Mouse (Mus musculus): Measurements from ENCODE around the gene Snap47. TPM values are rescaled to one million over a fixed set of nuclear protein-coding genes. Genes with fewer than 3 reads are reported as not detected.

Gene Snap47
- total RNA-seq, 2 experiments from 2014 or later: 18.6 to 30.4 TPM

DNA sequence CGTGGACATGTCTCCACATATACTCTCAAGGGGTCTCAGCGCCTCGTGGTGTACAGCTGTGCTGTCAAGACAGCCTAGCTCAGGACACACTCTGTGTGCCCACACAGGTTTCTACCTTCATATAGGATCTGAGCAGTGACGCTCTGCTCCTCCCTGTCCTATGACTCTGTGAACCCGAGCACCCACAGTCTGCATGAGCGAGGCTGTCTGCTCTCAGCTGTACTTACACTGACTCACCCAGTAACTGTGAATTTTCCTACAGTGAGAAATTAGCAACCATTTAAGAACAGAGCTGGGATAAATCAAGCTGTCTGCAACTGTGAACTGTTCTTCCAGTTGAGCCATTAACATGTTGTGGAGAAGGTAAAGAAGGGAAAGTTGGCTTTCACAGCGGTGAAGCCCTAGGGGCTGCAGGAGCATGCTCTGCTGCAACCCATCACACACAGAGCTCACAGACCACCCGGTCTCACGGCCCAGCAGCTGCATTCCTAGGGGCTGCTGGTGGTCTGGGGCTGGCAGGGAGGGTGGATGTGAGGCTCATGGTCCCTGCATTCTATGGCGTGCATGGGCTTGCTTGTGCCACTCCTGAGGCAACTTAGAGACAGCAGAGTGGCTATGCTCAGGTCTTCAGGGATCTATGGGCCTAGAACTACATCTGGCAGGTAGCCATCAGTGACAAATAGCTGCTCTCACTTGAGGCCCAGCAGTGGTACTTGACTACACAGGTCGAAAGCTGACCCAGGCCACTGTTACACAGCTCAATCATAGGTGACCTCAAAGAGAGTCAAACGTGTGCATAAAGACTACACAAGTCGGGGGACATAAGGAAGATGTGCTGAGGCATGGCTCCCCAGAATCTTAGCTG is 37.8 kb downstream of the Snap47 start:
- Histone ChIP-seq H3K27ac (no peak overlapping the region), H3K4me3 (no peak overlapping the region)
- no peak for TF ChIP-seq CTCF (IDR thresholded peaks at IDR 0.05)
- intact Hi-C loops (cut with DNase I): no loop called here
- DNase-seq: no peak

GRCm38 (mm10) chr11:59412058-59412457 is 38.9 kb downstream of the Snap47 start:
- intact Hi-C loops (cut with DNase I): no loop called here
- DNase-seq: no peak
- H3K4me3 ChIP-seq: no peak overlapping the region
- H3K27ac ChIP-seq: no peak overlapping the region
- no peak for TF ChIP-seq CTCF (IDR thresholded peaks at IDR 0.05)

GRCm38 (mm10) chr11:59410851-59411250 is 40.1 kb downstream of the Snap47 start:
- intact Hi-C loops (cut with DNase I): no loop called here
- no peak for TF ChIP-seq CTCF (IDR thresholded peaks at IDR 0.05)
- Histone ChIP-seq H3K4me3 (no peak overlapping the region), H3K27ac (no peak overlapping the region)
- DNase-seq: no peak

DNA sequence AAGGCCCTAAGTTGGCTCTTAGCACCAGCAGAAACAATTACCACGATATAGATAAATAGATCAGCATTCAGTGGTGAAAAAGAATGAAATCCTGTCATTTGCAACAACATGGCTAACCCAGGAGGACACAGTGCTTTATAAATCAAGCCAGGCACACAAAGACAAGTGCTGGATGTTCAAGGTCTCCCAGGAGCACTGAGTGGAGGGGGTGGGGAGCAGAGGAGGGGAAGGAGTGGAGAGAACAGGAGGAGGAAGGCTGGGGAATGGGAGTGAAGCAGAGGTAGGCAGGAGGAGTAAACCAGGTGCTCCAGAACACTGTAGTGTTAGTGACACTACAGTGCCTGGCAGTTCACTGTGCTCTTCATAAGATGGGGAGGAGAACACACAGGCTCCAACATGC is 45.2 kb downstream of the Snap47 start:
- no peak for TF ChIP-seq CTCF (IDR thresholded peaks at IDR 0.05)
- no peak overlapping the region for H3K4me3 ChIP-seq
- DNase-seq: no peak
- intact Hi-C loops (cut with DNase I): no loop called here
- H3K27ac ChIP-seq: no peak overlapping the region

GRCm38 (mm10) chr11:59400876-59401275 is 50.1 kb downstream of the Snap47 start:
- intact Hi-C loops (cut with DNase I): no loop called here
- DNase-seq: peak; percentile 4
- TF ChIP-seq CTCF (IDR thresholded peaks at IDR 0.05): no peak

DNA sequence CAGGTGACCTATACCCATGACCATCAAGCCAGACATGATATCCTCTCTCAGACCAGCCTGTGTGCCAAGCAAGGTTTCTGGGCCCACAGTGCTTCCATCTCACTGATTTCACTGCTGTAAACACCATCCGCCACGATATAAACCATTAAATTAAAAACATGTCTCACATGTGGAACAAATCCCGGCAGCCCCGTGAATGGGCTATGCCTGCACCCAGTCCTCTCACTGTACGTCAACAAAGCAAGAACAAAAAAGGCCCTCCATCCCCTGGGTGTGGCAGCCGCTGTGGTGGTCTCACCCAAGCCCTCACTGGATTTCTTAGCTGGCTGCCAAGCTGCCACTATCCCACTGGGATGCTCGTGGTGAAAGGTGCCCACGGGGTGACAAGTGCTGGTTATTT is 51.2 kb downstream of the Snap47 start:
- intact Hi-C loops (cut with DNase I): no loop called here
- no peak for TF ChIP-seq CTCF (IDR thresholded peaks at IDR 0.05)
- Histone ChIP-seq H3K27ac (no peak overlapping the region), H3K4me3 (no peak overlapping the region)
- peak; percentile 11 for DNase-seq

More at GRCm38 (mm10) chr11:59400876-59401275, 50.1 kb downstream of the Snap47 start:
- no peak overlapping the region for H3K27ac ChIP-seq
- H3K4me3 ChIP-seq: no peak overlapping the region

DNA sequence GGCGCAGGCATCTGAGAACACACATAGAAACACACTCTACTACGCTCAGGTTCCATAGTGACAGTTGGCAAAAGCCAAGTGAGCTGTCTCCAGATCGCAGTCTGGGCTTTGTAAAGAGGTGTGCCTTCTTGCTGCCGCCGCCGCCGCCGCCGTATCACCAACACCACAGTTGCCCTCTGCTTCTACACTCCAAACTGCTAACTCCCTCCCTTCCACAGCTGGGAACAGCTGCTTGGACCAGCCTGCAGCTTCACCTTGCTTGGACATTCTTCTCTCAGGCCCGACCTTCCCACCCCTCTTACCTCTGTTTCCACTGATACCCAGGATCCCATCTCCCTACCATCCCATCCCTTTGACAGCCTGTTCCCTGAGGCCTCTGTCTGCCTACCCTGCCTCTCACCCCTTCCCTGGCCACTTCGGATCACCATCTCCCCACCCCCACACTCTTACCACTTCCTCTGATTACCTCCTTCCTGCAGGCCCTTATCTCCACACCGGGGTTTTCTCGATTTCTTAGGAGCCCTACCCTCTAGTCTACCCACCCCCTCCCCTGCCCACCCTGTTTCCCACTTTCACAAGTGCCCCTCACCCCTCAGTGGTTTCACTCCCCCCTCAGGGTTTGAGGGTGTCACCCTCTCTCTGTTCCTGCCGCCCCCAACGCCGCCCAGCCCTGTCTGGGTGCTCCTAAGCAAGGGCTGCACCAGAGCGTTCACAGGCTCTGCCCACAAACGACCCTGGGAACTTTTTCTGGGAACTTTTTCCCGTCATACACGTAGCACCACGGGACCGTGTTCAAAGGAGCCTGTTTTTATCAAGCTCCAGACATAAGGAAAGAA is 53.2 kb downstream of the Snap47 start:
- no peak for TF ChIP-seq CTCF (IDR thresholded peaks at IDR 0.05)
- DNase-seq: no peak
- Histone ChIP-seq H3K4me3 (no peak overlapping the region), H3K27ac (no peak overlapping the region)
- intact Hi-C loops (cut with DNase I): no loop called here

DNA sequence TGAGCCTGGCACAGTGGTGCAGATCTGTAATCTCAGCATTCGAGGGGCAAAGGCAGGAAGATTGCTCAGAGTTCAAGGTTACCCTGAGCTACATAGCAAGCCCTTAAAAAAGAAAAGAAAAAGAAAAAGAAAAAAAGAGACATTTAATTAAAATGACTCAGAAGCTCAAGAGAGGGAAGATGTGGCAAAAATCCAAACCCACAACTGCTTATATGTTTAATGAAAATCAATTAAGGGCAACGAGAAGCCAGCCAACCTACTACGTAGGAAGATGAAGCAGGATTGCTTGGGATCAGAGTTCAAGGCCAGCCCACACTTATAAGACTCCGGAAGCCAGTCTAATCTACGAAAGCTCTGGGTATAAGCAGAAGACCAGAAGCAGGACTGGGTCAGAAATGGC is 56.5 kb downstream of the Snap47 start:
- no peak for TF ChIP-seq CTCF (IDR thresholded peaks at IDR 0.05)
- intact Hi-C loops (cut with DNase I): no loop called here
- DNase-seq: no peak
- H3K27ac ChIP-seq: no peak overlapping the region
- no peak overlapping the region for H3K4me3 ChIP-seq

DNA sequence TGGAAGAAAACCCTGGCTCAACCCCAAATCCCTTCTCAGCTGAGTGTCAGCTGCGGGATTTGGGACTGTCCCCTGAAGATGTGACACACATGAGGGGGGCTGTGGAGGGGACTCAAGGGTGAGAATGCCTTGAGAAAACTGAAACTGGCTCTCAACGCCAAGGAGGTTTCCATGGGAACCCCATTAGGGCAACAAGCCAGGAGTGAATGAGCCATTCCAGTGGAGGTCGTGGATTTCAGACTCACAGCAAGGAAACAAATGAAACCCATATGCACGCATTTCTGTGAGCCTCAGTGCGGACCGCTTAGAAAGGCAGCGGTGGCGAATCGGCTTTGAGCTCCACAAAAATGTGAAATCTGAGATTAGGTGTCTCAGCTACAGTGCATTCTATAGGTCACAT is 57.4 kb downstream of the Snap47 start:
- DNase-seq: peak; percentile 36
- H3K27ac ChIP-seq: no peak overlapping the region
- no peak overlapping the region for H3K4me3 ChIP-seq
- intact Hi-C loops (cut with DNase I): no loop called here
- no peak for TF ChIP-seq CTCF (IDR thresholded peaks at IDR 0.05)

DNA sequence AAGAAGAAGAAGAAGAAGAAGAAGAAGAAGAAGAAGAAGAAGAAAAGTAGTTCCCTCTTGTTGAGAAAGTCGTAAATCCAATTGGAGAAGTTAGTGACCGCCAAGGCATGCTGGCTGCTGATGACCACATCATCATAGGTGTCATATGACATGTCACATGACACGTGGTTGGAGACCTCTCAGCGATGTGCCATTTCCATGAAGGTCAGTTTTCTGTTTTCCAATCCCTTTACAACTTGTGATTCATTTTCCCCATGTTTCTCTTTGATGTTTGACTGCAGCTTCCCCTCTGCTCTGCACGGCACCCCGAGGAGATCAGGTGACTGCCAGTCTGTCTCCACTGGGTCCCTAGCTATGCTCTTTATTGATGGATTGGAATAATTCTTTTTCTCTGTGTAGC is 58.7 kb downstream of the Snap47 start:
- Histone ChIP-seq H3K4me3 (no peak overlapping the region), H3K27ac (0 out of 2 replicates have a peak overlapping the region, but pooled peaks have one; percentile 2)
- intact Hi-C loops (cut with DNase I): no loop called here
- no peak for TF ChIP-seq CTCF (IDR thresholded peaks at IDR 0.05)
- no peak for DNase-seq

DNA sequence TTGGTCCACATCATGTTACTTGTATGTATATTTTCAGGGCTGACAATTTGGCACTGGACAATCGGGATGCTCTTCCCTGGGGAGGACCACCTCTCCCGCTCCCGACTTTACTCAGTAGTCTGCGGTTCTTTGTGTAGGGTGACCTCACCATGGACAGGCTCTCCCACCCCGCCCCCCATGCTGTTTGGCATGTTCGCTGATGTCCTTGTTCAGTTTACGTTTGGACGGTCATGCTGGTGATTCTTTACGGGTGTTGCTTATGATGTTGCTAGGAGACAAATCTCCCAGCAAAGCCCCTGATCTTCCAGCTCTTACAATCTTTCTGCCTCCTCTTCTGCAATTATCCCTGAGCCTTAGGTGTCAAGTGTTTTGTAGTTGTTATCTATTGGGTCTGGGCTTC is 60.5 kb downstream of the Snap47 start:
- peak; percentile 14 for DNase-seq
- intact Hi-C loops (cut with DNase I): no loop called here
- Histone ChIP-seq H3K27ac (no peak overlapping the region), H3K4me3 (no peak overlapping the region)
- no peak for TF ChIP-seq CTCF (IDR thresholded peaks at IDR 0.05)

GRCm38 (mm10) chr11:59389617-59390016 is 61.4 kb downstream of the Snap47 start:
- no peak overlapping the region for H3K4me3 ChIP-seq
- intact Hi-C loops (cut with DNase I): no loop called here
- DNase-seq: peak; percentile 11
- no peak overlapping the region for H3K27ac ChIP-seq
- TF ChIP-seq CTCF (IDR thresholded peaks at IDR 0.05): no peak

DNA sequence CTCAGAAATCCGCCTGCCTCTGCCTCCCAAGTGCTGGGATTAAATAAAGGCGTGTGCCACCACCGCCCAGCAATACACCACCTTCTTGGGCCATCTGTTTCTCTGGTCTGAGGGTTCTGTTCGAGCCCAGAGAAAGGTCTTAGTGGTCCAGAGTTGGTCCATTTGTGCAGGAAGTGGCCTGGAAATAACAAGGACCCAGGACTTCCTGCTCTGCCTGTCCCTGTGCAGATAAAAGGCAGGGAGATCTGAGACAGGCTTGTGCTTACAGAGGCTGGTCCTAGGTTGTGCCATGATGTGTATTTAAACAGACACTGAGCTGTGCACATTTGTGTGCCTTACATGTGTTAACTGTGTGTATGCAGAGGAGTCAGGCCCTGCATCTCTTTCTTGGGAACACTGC is 62.2 kb downstream of the Snap47 start:
- no peak for TF ChIP-seq CTCF (IDR thresholded peaks at IDR 0.05)
- intact Hi-C loops (cut with DNase I): no loop called here

More for the DNA sequence above, 62.2 kb downstream of the Snap47 start:
- no peak for DNase-seq
- Histone ChIP-seq H3K27ac (no peak overlapping the region), H3K4me3 (no peak overlapping the region)

All from gastrocnemius, adult 2 months (tissue).